In genomic region chr7:99304949-99305372, GRCm38 (mm10) we compare ENCODE assay signal across 9 mouse cellular contexts. TPM values are rescaled to one million over a fixed set of nuclear protein-coding genes. Genes with fewer than 3 reads are reported as not detected.
A peak's percentile ranks its signal among the peaks of the same experiment; 100 is the strongest.
DNase-seq lines count a peak whose midpoint lies in the region; ATAC-seq lines count a peak whose summit lies in the region.
"Had no signal": no experiment of that assay in that cellular context is flagged by ENCODE, and none has a peak within 500 bp of the region (broad histone marks: within the 10 kb centered on the region; RNA-seq: fewer than 3 reads in every experiment).

No protein-coding gene starts in this region.

- no peak overlapping the region for H3K9ac ChIP-seq in forebrain, embryonic 11.5 days (ENCODE audit: low read length)
- H3K9ac ChIP-seq in neural tube, embryonic 13.5 days = peak overlapping the region; percentile 38; the same call in 1 of the 2 replicates
- H3K9ac ChIP-seq: liver, embryonic 13.5 days had no signal

- H3K27me3 ChIP-seq in forebrain, embryonic 11.5 days (ENCODE audit: control insufficient read depth, insufficient read depth, low read length) = no peaks in the 10 kb centered on the region
- no peaks in the 10 kb centered on the region; the same call in 1 of the 2 replicates for H3K27me3 ChIP-seq in hindbrain, embryonic 10.5 days (ENCODE audit: insufficient read depth, poor library complexity, severe bottlenecking)
- H3K27me3 ChIP-seq in neural tube, embryonic 13.5 days = no peaks in the 10 kb centered on the region
- H3K27me3 ChIP-seq: liver, embryonic 13.5 days had no signal

- H3K4me1 ChIP-seq in forebrain, embryonic 11.5 days (replicated peaks; ENCODE audit: control insufficient read depth, insufficient read depth, low read length) = peaks cover 12% of the 10 kb centered on the region; the same call in 1 of the 2 replicates
- peaks cover 82% of the 10 kb centered on the region for H3K4me1 ChIP-seq in hindbrain, embryonic 10.5 days (replicated peaks)
- H3K4me1 ChIP-seq in neural tube, embryonic 13.5 days (replicated peaks) = peaks cover 89% of the 10 kb centered on the region
- H3K4me1 ChIP-seq: liver, embryonic 13.5 days had no signal

- H3K36me3 ChIP-seq in forebrain, embryonic 11.5 days (ENCODE audit: control insufficient read depth, insufficient read depth, low read length) = no peaks in the 10 kb centered on the region
- no peaks in the 10 kb centered on the region for H3K36me3 ChIP-seq in hindbrain, embryonic 10.5 days
- no peaks in the 10 kb centered on the region for H3K36me3 ChIP-seq in neural tube, embryonic 13.5 days
- H3K36me3 ChIP-seq: liver, embryonic 13.5 days had no signal

- ATAC-seq in forebrain, embryonic 11.5 days (replicated peaks; ENCODE audit: low FRiP score) = peak; percentile 38; the same call in 1 of the 2 replicates
- peak; percentile 58 for ATAC-seq in neural tube, embryonic 13.5 days (ENCODE audit: low read depth)
- ATAC-seq in megakaryocyte-erythroid progenitor cell, adult 5-6 weeks (replicated peaks; ENCODE audit: low FRiP score, low TSS enrichment, poor library complexity, severe bottlenecking) = no peak; the same call in 1 of the 2 replicates

- H3K4me3 ChIP-seq in forebrain, embryonic 11.5 days (ENCODE audit: low read depth, low read length) = no peak overlapping the region
- H3K4me3 ChIP-seq in hindbrain, embryonic 10.5 days = no peak overlapping the region
- H3K4me3 ChIP-seq in neural tube, embryonic 13.5 days = no peak overlapping the region
- H3K4me3 ChIP-seq: liver, embryonic 13.5 days had no signal

- no peak overlapping the region for H3K4me2 ChIP-seq in forebrain, embryonic 11.5 days (ENCODE audit: low read depth, low read length, severe bottlenecking)
- no peak overlapping the region for H3K4me2 ChIP-seq in neural tube, embryonic 13.5 days
- H3K4me2 ChIP-seq: liver, embryonic 13.5 days had no signal

- intact Hi-C loops in left cerebral cortex, postnatal 25 days (cut with DNase I) = no loop called here

- H3K9me3 ChIP-seq in forebrain, embryonic 11.5 days (ENCODE audit: control insufficient read depth, low read length) = no peaks in the 10 kb centered on the region
- no peaks in the 10 kb centered on the region for H3K9me3 ChIP-seq in hindbrain, embryonic 10.5 days
- H3K9me3 ChIP-seq in neural tube, embryonic 13.5 days = no peaks in the 10 kb centered on the region
- H3K9me3 ChIP-seq: liver, embryonic 13.5 days had no signal

- peak; percentile 95 for DNase-seq in NIH3T3 (ENCODE audit: low read depth)
- peak; percentile 56 to 75 for DNase-seq in adrenal gland, postnatal 4 days (ENCODE audit: low spot score in 2 of 2)
- DNase-seq in forebrain, embryonic 11.5 days (ENCODE audit: low spot score) = no peak
- peak; percentile 34 for DNase-seq in hindbrain, embryonic 10.5 days (ENCODE audit: low spot score)
- DNase-seq in left cerebral cortex, postnatal 25 days (ENCODE audit: low spot score in 2 of 2) = peak; percentile 41 to 78
- DNase-seq: liver, embryonic 13.5 days had no signal

- WGBS in forebrain, embryonic 11.5 days = 68% methylated on average over 5 of the region's 5 CpGs
- 47% methylated on average over 5 of the region's 5 CpGs for WGBS in hindbrain, embryonic 10.5 days
- 30% methylated on average over 5 of the region's 5 CpGs for WGBS in neural tube, embryonic 13.5 days

- H3K27ac ChIP-seq in forebrain, embryonic 11.5 days (ENCODE audit: low read depth, low read length) = peak overlapping the region; percentile 12; the same call in 1 of the 2 replicates
- H3K27ac ChIP-seq in hindbrain, embryonic 10.5 days = peak overlapping the region; percentile 80
- H3K27ac ChIP-seq in neural tube, embryonic 13.5 days (replicated peaks) = peak overlapping the region; percentile 87
- H3K27ac ChIP-seq: liver, embryonic 13.5 days had no signal

RNA-seq across cellular contexts. Expression of gene Map6, which starts 37.7 kb away (rescaled TPM):
- 10 to 100 TPM; 15.7 to 19.9 TPM for total RNA-seq in adrenal gland, postnatal 4 days (2021)
- polyA plus RNA-seq in forebrain, embryonic 11.5 days (2014; fragmentation: Nextera tagmentation; extraction: Ambion mirVana) = 36.2 and 36.7 TPM in 2 replicates
- polyA plus RNA-seq in hindbrain, embryonic 10.5 days (2016; fragmentation: Nextera tagmentation; extraction: Ambion mirVana) = 32.9 and 65.5 TPM in 2 replicates
- total RNA-seq in left cerebral cortex, postnatal 25 days (2021) = 100 to 1,000 TPM; 135 to 137 TPM
- polyA plus RNA-seq in neural tube, embryonic 13.5 days (2015; fragmentation: Nextera tagmentation; extraction: Ambion mirVana) = 105 and 111 TPM in 2 replicates
- not detected in 2 replicates for total RNA-seq in megakaryocyte-erythroid progenitor cell, adult 5-6 weeks (2014; fragmentation: Nextera tagmentation)
- not detected in 2 replicates for total RNA-seq in megakaryocyte-erythroid progenitor cell, adult 5-6 weeks (2017)
- total RNA-seq: common myeloid progenitor, adult 5-6 weeks had no signal

RNA-seq across cellular contexts. Expression of gene Serpinh1, which starts 48.1 kb away (rescaled TPM):
- 100 to 1,000 TPM; 366 to 430 TPM for total RNA-seq in adrenal gland, postnatal 4 days (2021)
- polyA plus RNA-seq in forebrain, embryonic 11.5 days (2014; fragmentation: Nextera tagmentation; extraction: Ambion mirVana) = 239 and 255 TPM in 2 replicates
- polyA plus RNA-seq in hindbrain, embryonic 10.5 days (2016; fragmentation: Nextera tagmentation; extraction: Ambion mirVana) = 861 and 996 TPM in 2 replicates
- 10 to 100 TPM; 34.9 TPM for total RNA-seq in left cerebral cortex, postnatal 25 days (2021)
- polyA plus RNA-seq in neural tube, embryonic 13.5 days (2015; fragmentation: Nextera tagmentation; extraction: Ambion mirVana) = 462 and 484 TPM in 2 replicates
- not detected in 2 replicates for total RNA-seq in megakaryocyte-erythroid progenitor cell, adult 5-6 weeks (2014; fragmentation: Nextera tagmentation)
- not detected in 2 replicates for total RNA-seq in megakaryocyte-erythroid progenitor cell, adult 5-6 weeks (2017)

Comparison
In these comparisons a context has a peak if more than half of its experiments do, and no peak if none do; other contexts are left out.
1. H3K27ac ChIP-seq: peak in every context shown above with its lines; median percentile 87 in neural tube, embryonic 13.5 days; 80 in hindbrain, embryonic 10.5 days; 12 in forebrain, embryonic 11.5 days.
2. RNA of gene Map6, which starts 37.7 kb away (total RNA-seq): 135 to 137 TPM in left cerebral cortex, postnatal 25 days and 15.7 to 19.9 TPM in adrenal gland, postnatal 4 days; not detected in megakaryocyte-erythroid progenitor cell, adult 5-6 weeks; every median in the first group is over 10 times any median in the second.
3. RNA of gene Serpinh1, which starts 48.1 kb away (total RNA-seq): 366 to 430 TPM in adrenal gland, postnatal 4 days and 34.9 TPM in left cerebral cortex, postnatal 25 days; not detected in megakaryocyte-erythroid progenitor cell, adult 5-6 weeks; every median in the first group is over 10 times any median in the second.